ENCODE assay signal across 8 mouse cellular contexts in the genomic region with DNA sequence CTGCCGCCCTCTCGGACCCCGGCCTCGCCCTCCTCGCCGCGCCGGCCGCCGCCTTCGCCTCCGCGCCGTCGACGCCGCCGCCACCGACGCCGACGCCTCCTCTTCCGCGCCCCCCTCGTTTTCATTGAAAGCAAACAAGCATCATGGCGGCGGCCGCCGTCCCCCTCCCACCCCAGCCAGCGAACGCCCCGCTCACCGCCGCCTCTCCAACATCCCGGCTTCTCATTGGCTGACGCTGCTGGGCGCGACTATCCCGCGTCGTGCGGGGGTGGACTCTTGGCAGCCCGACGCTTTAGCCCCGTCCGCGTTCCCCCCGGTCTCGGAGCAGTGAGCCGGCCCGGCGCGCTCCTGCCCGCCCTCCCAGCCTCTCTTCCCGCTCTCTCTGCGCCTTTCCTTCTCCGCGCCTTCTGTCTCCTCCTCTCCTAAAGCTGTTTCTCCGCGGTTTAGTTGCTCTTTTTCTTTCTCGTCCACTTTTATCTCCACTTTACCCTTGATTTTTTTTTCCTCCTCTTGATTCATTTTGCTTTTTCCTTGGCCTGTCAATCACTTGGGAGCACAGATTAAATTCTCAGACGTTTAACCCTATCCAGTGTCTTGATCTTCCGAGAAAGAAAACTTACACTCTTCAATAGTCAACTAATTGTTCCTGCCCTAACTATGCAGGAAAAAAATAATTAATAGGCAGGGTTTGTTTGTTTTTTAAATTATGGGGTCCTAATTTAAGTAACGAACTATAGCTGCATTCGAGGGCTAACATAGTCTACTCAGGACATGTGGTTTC. TPM values are rescaled to one million over a fixed set of nuclear protein-coding genes. Genes with fewer than 3 reads are reported as not detected.
A peak's percentile ranks its signal among the peaks of the same experiment; 100 is the strongest.
DNase-seq lines count a peak whose midpoint lies in the region; ATAC-seq and TF ChIP-seq lines count a peak whose summit lies in the region.

TSS of gene Cnot6 (minus strand) at position 169 of the 781 bp plus-strand sequence.

- H3K27ac ChIP-seq in embryonic facial prominence, embryonic 14.5 days (replicated peaks; ENCODE audit: low read depth, low read length) = peak within 1 kb of the TSS; percentile 93
- H3K27ac ChIP-seq in heart, adult 2 months = peak within 1 kb of the TSS; percentile 82
- peak within 1 kb of the TSS; percentile 87 for H3K27ac ChIP-seq in limb, embryonic 13.5 days
- peak within 1 kb of the TSS; percentile 95 for H3K27ac ChIP-seq in midbrain, embryonic 16.5 days (ENCODE audit: low read length)

- TF ChIP-seq POLR2A in heart, adult 2 months (IDR thresholded peaks at IDR 0.05; ENCODE audit: insufficient read depth, low read depth, low read length) = peak; percentile 73

- TF ChIP-seq EP300 in heart, adult 2 months (IDR thresholded peaks at IDR 0.05; ENCODE audit: insufficient read depth, low read depth, low read length) = peak; percentile 78

- H3K9me3 ChIP-seq in embryonic facial prominence, embryonic 14.5 days (ENCODE audit: control insufficient read depth, low read length) = no peaks in the 10 kb centered on the region
- H3K9me3 ChIP-seq in limb, embryonic 13.5 days = no peaks in the 10 kb centered on the region
- H3K9me3 ChIP-seq in midbrain, embryonic 16.5 days (replicated peaks; ENCODE audit: control insufficient read depth, low read length, poor library complexity, severe bottlenecking) = no peaks in the 10 kb centered on the region

- peak within 1 kb of the TSS; percentile 96 for H3K4me3 ChIP-seq in embryonic facial prominence, embryonic 14.5 days (ENCODE audit: low read depth, low read length)
- H3K4me3 ChIP-seq in heart, adult 2 months = peak within 1 kb of the TSS; percentile 91
- H3K4me3 ChIP-seq in limb, embryonic 13.5 days = peak within 1 kb of the TSS; percentile 88
- H3K4me3 ChIP-seq in midbrain, embryonic 16.5 days (ENCODE audit: low read depth, low read length) = peak within 1 kb of the TSS; percentile 98

- no peaks in the 10 kb centered on the region for H3K27me3 ChIP-seq in embryonic facial prominence, embryonic 14.5 days (replicated peaks; ENCODE audit: control insufficient read depth, insufficient read depth, low read length)
- H3K27me3 ChIP-seq in heart, adult 2 months (ENCODE audit: control insufficient read depth, insufficient read depth, low read length) = no peaks in the 10 kb centered on the region
- H3K27me3 ChIP-seq in limb, embryonic 13.5 days = no peaks in the 10 kb centered on the region
- H3K27me3 ChIP-seq in midbrain, embryonic 16.5 days (ENCODE audit: control insufficient read depth, insufficient read depth, low read depth, low read length) = no peaks in the 10 kb centered on the region

- peaks cover 9% of the 10 kb centered on the region for H3K79me2 ChIP-seq in heart, adult 2 months (replicated peaks; ENCODE audit: control insufficient read depth, insufficient read depth, low read length)

- peaks cover 5% of the 10 kb centered on the region; the same call in 1 of the 2 replicates for H3K36me3 ChIP-seq in embryonic facial prominence, embryonic 14.5 days (ENCODE audit: control insufficient read depth, insufficient read depth, low read length)
- peaks cover 10% of the 10 kb centered on the region for H3K36me3 ChIP-seq in heart, adult 2 months (ENCODE audit: control insufficient read depth, insufficient read depth, low read length)
- peaks cover 8% of the 10 kb centered on the region for H3K36me3 ChIP-seq in limb, embryonic 13.5 days
- H3K36me3 ChIP-seq in midbrain, embryonic 16.5 days (ENCODE audit: control insufficient read depth, insufficient read depth, low read length) = no peaks in the 10 kb centered on the region

- TF ChIP-seq CTCF in heart, adult 2 months (IDR thresholded peaks at IDR 0.05) = no peak

- DNase-seq in 3T3-L1 (ENCODE audit: low read depth, low spot score) = peak; percentile 95
- DNase-seq in adrenal gland, postnatal 4 days (ENCODE audit: low spot score in 2 of 2) = peak; percentile 96 to 99
- peak; percentile 98 for DNase-seq in embryonic facial prominence, embryonic 14.5 days (ENCODE audit: low spot score)
- peak; percentile 97 to 98 for DNase-seq in heart, adult 2 months
- DNase-seq in kidney, adult 8-10 months = peak; percentile 97
- DNase-seq in spleen, postnatal 10 days (ENCODE audit: low spot score in 2 of 2) = peak; percentile 95 to 98

- H3K4me2 ChIP-seq in embryonic facial prominence, embryonic 14.5 days (ENCODE audit: low read depth, low read length) = peak within 1 kb of the TSS; percentile 72
- peak within 1 kb of the TSS; percentile 72 for H3K4me2 ChIP-seq in limb, embryonic 13.5 days (replicated peaks)
- H3K4me2 ChIP-seq in midbrain, embryonic 16.5 days (ENCODE audit: low read length) = peak within 1 kb of the TSS; percentile 73

- intact Hi-C loops in heart, adult 2 months (cut with DNase I) = loop anchor here (2.0 to 5.0 kb wide), 2 partner anchors 60 to 135 kb away; partner anchors contain the start of gene Mapk9

- WGBS in embryonic facial prominence, embryonic 14.5 days = under 1% methylated on average over 24 of the region's 65 CpGs
- 1% methylated on average over 63 of the region's 65 CpGs for WGBS in heart, adult 2 months
- WGBS in limb, embryonic 13.5 days = under 1% methylated on average over 47 of the region's 65 CpGs
- under 1% methylated on average over 62 of the region's 65 CpGs for WGBS in midbrain, embryonic 16.5 days

- peak; percentile 98 for ATAC-seq in embryonic facial prominence, embryonic 14.5 days (ENCODE audit: low read depth)
- ATAC-seq in limb, embryonic 13.5 days (ENCODE audit: low FRiP score, low read depth) = peak; percentile 97
- ATAC-seq in midbrain, embryonic 16.5 days = peak; percentile 97

- H3K9ac ChIP-seq in embryonic facial prominence, embryonic 14.5 days (ENCODE audit: low read depth, low read length) = peak within 1 kb of the TSS; percentile 98
- peak within 1 kb of the TSS; percentile 97 for H3K9ac ChIP-seq in heart, adult 2 months (ENCODE audit: low read depth, low read length)
- peak within 1 kb of the TSS; percentile 98 for H3K9ac ChIP-seq in limb, embryonic 13.5 days
- peak within 1 kb of the TSS; percentile 95 for H3K9ac ChIP-seq in midbrain, embryonic 16.5 days (ENCODE audit: low read depth, low read length)

- H3K4me1 ChIP-seq in embryonic facial prominence, embryonic 14.5 days (ENCODE audit: control insufficient read depth, insufficient read depth, low read length) = peaks cover 18% of the 10 kb centered on the region
- H3K4me1 ChIP-seq in heart, adult 2 months (ENCODE audit: control insufficient read depth, insufficient read depth, low read length) = peaks cover 3% of the 10 kb centered on the region
- peaks cover 36% of the 10 kb centered on the region for H3K4me1 ChIP-seq in limb, embryonic 13.5 days
- peaks cover 36% of the 10 kb centered on the region for H3K4me1 ChIP-seq in midbrain, embryonic 16.5 days (ENCODE audit: control insufficient read depth, insufficient read depth, low read length)

RNA-seq across cellular contexts. Expression of gene Cnot6, which starts in this region (rescaled TPM):
- 100 to 1,000 TPM in 1 of 2 experiments, 10 to 100 TPM in 1; 93.1 to 102 TPM for total RNA-seq in adrenal gland, postnatal 4 days (2021)
- polyA plus RNA-seq in embryonic facial prominence, embryonic 14.5 days (2014; fragmentation: Nextera tagmentation; extraction: Ambion mirVana) = 56.4 and 60.1 TPM in 2 replicates
- 10 to 100 TPM; 19.3 to 23.4 TPM for total RNA-seq in heart, adult 2 months (2021)
- 6.3 and 12.7 TPM in 2 replicates for polyA plus RNA-seq in heart, adult 2 months (2012; rRNA removed)
- polyA plus RNA-seq in limb, embryonic 13.5 days (2015; fragmentation: Nextera tagmentation; extraction: Ambion mirVana) = 62.0 and 64.8 TPM in 2 replicates
- polyA plus RNA-seq in midbrain, embryonic 16.5 days (2015; fragmentation: Nextera tagmentation; extraction: Ambion mirVana) = 39.0 and 46.5 TPM in 2 replicates

Comparison
In these comparisons a context has a peak if more than half of its experiments do, and no peak if none do; other contexts are left out.
1. Peak in every context shown above with its lines: DNase-seq, ATAC-seq, H3K4me3 ChIP-seq and H3K27ac ChIP-seq.